Mouse (Mus musculus): ENCODE data around the gene 4930595D18Rik.

DNA sequence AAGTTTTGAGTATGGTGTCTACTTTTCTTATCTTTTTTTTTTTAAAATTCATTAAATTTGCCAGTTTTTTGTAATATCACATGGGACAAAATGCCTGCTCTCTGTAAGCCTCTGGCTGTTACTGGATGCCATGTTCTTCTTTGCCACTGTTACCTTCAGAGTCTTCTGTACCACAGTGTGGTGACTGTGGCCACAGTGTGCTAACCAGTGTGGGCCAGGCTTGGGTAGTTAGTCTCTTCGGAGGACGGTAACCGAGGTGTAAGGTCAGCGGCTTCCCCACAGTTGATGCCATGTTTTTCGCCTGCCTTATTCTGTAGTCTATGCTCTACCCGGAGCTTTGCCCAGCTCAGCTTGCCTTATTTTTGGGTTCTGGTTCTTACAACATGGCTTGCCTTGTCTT is 1.9 kb downstream of the 4930595D18Rik start:
- no peak for TF ChIP-seq POLR2A (IDR thresholded peaks at IDR 0.05; ENCODE audit: control insufficient read depth in 1 of 2, insufficient read depth in 1 of 2, low read depth in 1 of 2, low read length in 2 of 2, poor library complexity in 1 of 2)
- TF ChIP-seq MEF2A (IDR thresholded peaks at IDR 0.05; ENCODE audit: extremely low read depth, insufficient replicate concordance, low read depth, low read length, poor library complexity, severe bottlenecking): no peak
- no peak for TF ChIP-seq ZC3H11A (IDR thresholded peaks at IDR 0.05; ENCODE audit: low read depth, low read length)
- no peak for TF ChIP-seq MAZ (IDR thresholded peaks at IDR 0.05; ENCODE audit: low read depth, low read length)
- TF ChIP-seq EP300 (IDR thresholded peaks at IDR 0.05; ENCODE audit: low read depth in 1 of 2, low read length in 2 of 2): no peak
- no peak for TF ChIP-seq ZMIZ1 (IDR thresholded peaks at IDR 0.05; ENCODE audit: low read depth, low read length)
- TF ChIP-seq CHD2 (IDR thresholded peaks at IDR 0.05; ENCODE audit: low read length): no peak
- TF ChIP-seq CTCF (IDR thresholded peaks at IDR 0.05 in 2 of 3, conservative IDR thresholded peaks at IDR 0.05 in 1 of 3; ENCODE audit: control insufficient read depth in 1 of 3, insufficient read depth in 1 of 3, low read depth in 2 of 3, low read length in 3 of 3, poor library complexity in 1 of 3, severe bottlenecking in 1 of 3): no peak
- no peak for TF ChIP-seq SIN3A (IDR thresholded peaks at IDR 0.05; ENCODE audit: low read length)
- no peak for TF ChIP-seq USF1 (IDR thresholded peaks at IDR 0.05; ENCODE audit: low read depth, low read length)

Measured in MEL (cell line).